Mouse (Mus musculus): ENCODE measurements around the gene Larp7. TPM values are rescaled to one million over a fixed set of nuclear protein-coding genes. Genes with fewer than 3 reads are reported as not detected.

Larp7 gene
- polyA plus RNA-seq, 1 experiment = 13.1 TPM

- TF ChIP-seq CTCF (IDR thresholded peaks at IDR 0.05; ENCODE audit: extremely low read depth, insufficient read depth, low read length) (peak; percentile 39), POLR2A (IDR thresholded peaks at IDR 0.05; ENCODE audit: extremely low read depth, insufficient read depth, low read length) (no peak)
- no peaks in the 10 kb centered on the region for H3K4me1 ChIP-seq (ENCODE audit: control insufficient read depth, insufficient read depth, low read length)
- no peak overlapping the region for H3K27ac ChIP-seq (ENCODE audit: insufficient read depth, low read length)
- no peak overlapping the region for H3K4me3 ChIP-seq (ENCODE audit: insufficient read depth, low read length)
Observed at GRCm38 (mm10) chr3:127547882-127548281, 5.3 kb downstream of the Larp7 start.

DNA sequence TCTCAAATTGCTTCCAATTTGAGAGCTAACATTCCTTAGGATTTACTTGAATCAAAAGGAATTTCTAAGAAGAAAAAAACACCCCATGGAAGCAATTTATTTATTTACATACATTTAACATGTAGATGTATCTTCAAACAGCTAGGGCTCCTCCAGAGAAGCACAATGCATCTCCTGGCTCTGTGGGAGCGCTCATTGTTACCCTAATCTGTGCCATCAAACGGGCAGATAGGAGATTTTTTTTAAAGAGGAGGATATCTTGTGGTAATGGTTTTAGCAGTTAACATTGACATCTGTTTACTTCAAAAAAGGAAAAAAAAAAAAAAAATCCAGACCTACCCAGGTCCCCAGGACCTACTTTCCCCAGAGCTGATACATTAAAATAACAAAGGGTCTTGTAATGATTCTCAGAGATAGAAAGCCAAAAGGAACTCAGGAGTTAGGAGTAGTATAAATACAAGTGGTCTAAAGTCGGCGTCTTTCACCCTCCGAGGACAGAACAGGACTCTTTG is 8.5 kb downstream of the Larp7 start:
- Histone ChIP-seq H3K27ac (ENCODE audit: insufficient read depth, low read length) (no peak overlapping the region), H3K4me1 (ENCODE audit: control insufficient read depth, insufficient read depth, low read length) (no peaks in the 10 kb centered on the region), H3K4me3 (ENCODE audit: insufficient read depth, low read length) (no peak overlapping the region)
- TF ChIP-seq POLR2A (IDR thresholded peaks at IDR 0.05; ENCODE audit: extremely low read depth, insufficient read depth, low read length) (no peak), CTCF (IDR thresholded peaks at IDR 0.05; ENCODE audit: extremely low read depth, insufficient read depth, low read length) (no peak)

GRCm38 (mm10) chr3:127543976-127544375 is 9.2 kb downstream of the Larp7 start:
- no peak overlapping the region for H3K27ac ChIP-seq (ENCODE audit: insufficient read depth, low read length)
- H3K4me3 ChIP-seq (ENCODE audit: insufficient read depth, low read length) = no peak overlapping the region
- TF ChIP-seq POLR2A (IDR thresholded peaks at IDR 0.05; ENCODE audit: extremely low read depth, insufficient read depth, low read length) (no peak), CTCF (IDR thresholded peaks at IDR 0.05; ENCODE audit: extremely low read depth, insufficient read depth, low read length) (no peak)
- H3K4me1 ChIP-seq (ENCODE audit: control insufficient read depth, insufficient read depth, low read length) = no peaks in the 10 kb centered on the region

DNA sequence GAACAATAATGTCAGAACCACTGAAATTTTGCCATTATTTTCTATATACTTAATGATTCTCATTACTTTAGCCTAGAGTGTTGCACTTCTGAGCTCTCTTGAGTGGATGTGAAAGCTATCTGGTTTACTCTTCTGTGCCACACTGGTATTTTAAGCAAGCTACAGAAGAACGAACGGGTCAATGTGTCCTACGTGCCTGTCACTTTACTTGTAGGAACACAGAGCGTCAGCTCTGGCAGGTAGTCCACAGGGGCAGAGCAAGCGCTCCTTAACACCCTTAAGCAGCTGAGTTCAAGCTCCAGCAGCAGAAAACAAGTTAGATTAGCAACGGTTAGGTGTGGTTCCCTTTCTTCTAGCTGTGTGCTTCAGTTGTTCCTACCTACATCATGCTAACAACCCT is 14.0 kb downstream of the Larp7 start:
- H3K4me1 ChIP-seq (ENCODE audit: control insufficient read depth, insufficient read depth, low read length) = no peaks in the 10 kb centered on the region
- TF ChIP-seq POLR2A (IDR thresholded peaks at IDR 0.05; ENCODE audit: extremely low read depth, insufficient read depth, low read length) (no peak), CTCF (IDR thresholded peaks at IDR 0.05; ENCODE audit: extremely low read depth, insufficient read depth, low read length) (no peak)
- no peak overlapping the region for H3K4me3 ChIP-seq (ENCODE audit: insufficient read depth, low read length)
- no peak overlapping the region for H3K27ac ChIP-seq (ENCODE audit: insufficient read depth, low read length)

DNA sequence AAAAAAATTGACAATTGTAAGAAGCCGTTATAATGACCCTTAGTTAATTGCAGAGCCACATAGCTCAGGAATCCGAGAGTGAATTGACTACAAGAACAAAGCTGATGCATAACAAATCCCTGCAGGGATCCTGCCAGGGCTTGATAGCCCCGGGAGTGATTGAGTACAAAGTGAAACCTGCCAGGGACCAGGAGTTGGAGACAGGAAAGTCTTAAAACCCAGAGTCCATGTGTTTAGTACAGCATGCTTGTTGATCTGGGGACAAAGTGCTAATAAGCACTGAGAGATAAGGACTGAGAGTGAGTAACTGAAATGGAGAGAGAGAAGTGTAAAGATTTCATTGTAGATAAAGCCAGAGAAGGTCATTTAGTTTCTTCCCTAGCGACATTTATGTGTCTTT is 22.9 kb downstream of the Larp7 start:
- Histone ChIP-seq H3K4me3 (ENCODE audit: insufficient read depth, low read length) (no peak overlapping the region), H3K4me1 (ENCODE audit: control insufficient read depth, insufficient read depth, low read length) (no peaks in the 10 kb centered on the region), H3K27ac (ENCODE audit: insufficient read depth, low read length) (no peak overlapping the region)
- TF ChIP-seq POLR2A (IDR thresholded peaks at IDR 0.05; ENCODE audit: extremely low read depth, insufficient read depth, low read length) (no peak), CTCF (IDR thresholded peaks at IDR 0.05; ENCODE audit: extremely low read depth, insufficient read depth, low read length) (no peak)

DNA sequence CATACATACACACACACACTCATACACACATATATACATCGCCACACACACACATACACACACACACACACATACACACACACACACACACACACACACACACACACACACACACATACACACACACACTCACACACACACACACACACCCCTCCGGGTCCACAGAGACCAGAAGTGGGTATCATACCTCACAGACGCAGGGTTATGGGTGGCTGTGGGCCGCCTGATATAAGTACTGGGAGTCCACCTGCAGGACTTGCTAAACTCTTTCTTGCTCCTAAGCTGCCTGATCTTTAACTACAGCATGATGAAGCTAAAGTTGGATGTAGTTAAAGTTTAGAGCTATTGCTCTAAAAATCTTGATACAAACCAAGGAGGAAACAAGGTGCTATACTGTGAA is 23.3 kb downstream of the Larp7 start:
- Histone ChIP-seq H3K4me3 (ENCODE audit: insufficient read depth, low read length) (no peak overlapping the region), H3K27ac (ENCODE audit: insufficient read depth, low read length) (no peak overlapping the region), H3K4me1 (ENCODE audit: control insufficient read depth, insufficient read depth, low read length) (no peaks in the 10 kb centered on the region)
- TF ChIP-seq POLR2A (IDR thresholded peaks at IDR 0.05; ENCODE audit: extremely low read depth, insufficient read depth, low read length) (no peak), CTCF (IDR thresholded peaks at IDR 0.05; ENCODE audit: extremely low read depth, insufficient read depth, low read length) (no peak)

DNA sequence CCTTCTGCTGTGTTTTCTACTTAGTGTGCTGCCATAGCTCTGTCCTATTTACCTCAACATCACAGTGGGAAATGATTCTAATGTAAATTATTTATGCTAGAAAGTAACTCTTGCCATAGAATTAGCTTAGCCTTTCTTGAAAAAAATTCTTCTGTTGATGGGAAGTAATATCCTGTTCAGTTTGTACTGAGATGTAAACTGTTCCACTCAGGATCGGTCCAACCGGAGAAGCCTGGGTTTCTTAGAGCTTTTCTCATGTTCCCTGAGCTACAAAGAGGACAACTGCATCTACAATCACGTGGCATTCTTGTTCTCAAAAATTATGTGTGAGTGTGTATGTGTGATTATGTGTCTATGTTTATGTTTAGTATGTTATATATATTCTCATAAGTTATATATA is 23.9 kb downstream of the Larp7 start:
- H3K4me1 ChIP-seq (ENCODE audit: control insufficient read depth, insufficient read depth, low read length) = no peaks in the 10 kb centered on the region
- no peak overlapping the region for H3K4me3 ChIP-seq (ENCODE audit: insufficient read depth, low read length)
- TF ChIP-seq POLR2A (IDR thresholded peaks at IDR 0.05; ENCODE audit: extremely low read depth, insufficient read depth, low read length) = no peak
- no peak overlapping the region for H3K27ac ChIP-seq (ENCODE audit: insufficient read depth, low read length)

- no peak for TF ChIP-seq CTCF (IDR thresholded peaks at IDR 0.05; ENCODE audit: extremely low read depth, insufficient read depth, low read length)
- no peak for TF ChIP-seq POLR2A (IDR thresholded peaks at IDR 0.05; ENCODE audit: extremely low read depth, insufficient read depth, low read length)
- Histone ChIP-seq H3K27ac (ENCODE audit: insufficient read depth, low read length) (no peak overlapping the region), H3K4me1 (ENCODE audit: control insufficient read depth, insufficient read depth, low read length) (no peaks in the 10 kb centered on the region), H3K4me3 (ENCODE audit: insufficient read depth, low read length) (no peak overlapping the region)
Observed at GRCm38 (mm10) chr3:127527465-127528034, 25.6 kb downstream of the Larp7 start.

- Histone ChIP-seq H3K4me1 (ENCODE audit: control insufficient read depth, insufficient read depth, low read length) (no peaks in the 10 kb centered on the region), H3K27ac (ENCODE audit: insufficient read depth, low read length) (no peak overlapping the region), H3K4me3 (ENCODE audit: insufficient read depth, low read length) (no peak overlapping the region)
- TF ChIP-seq POLR2A (IDR thresholded peaks at IDR 0.05; ENCODE audit: extremely low read depth, insufficient read depth, low read length) (no peak), CTCF (IDR thresholded peaks at IDR 0.05; ENCODE audit: extremely low read depth, insufficient read depth, low read length) (no peak)
Observed at GRCm38 (mm10) chr3:127525188-127525819, 27.8 kb downstream of the Larp7 start.

GRCm38 (mm10) chr3:127521156-127521555 is 32.0 kb downstream of the Larp7 start:
- Histone ChIP-seq H3K4me3 (ENCODE audit: insufficient read depth, low read length) (no peak overlapping the region), H3K4me1 (ENCODE audit: control insufficient read depth, insufficient read depth, low read length) (no peaks in the 10 kb centered on the region), H3K27ac (ENCODE audit: insufficient read depth, low read length) (no peak overlapping the region)
- TF ChIP-seq CTCF (IDR thresholded peaks at IDR 0.05; ENCODE audit: extremely low read depth, insufficient read depth, low read length) (no peak), POLR2A (IDR thresholded peaks at IDR 0.05; ENCODE audit: extremely low read depth, insufficient read depth, low read length) (no peak)
